Mouse (Mus musculus) megakaryocyte-erythroid progenitor cell, adult 5-6 weeks (primary cell): ENCODE measurements around the gene Ddhd1. TPM values are rescaled to one million over a fixed set of nuclear protein-coding genes. Genes with fewer than 3 reads are reported as not detected.

Experiments used
- ATAC-seq: replicated peaks from 2 replicates; pipeline ENCODE4 v1.8.0; 2016; ENCODE audit warnings: mild to moderate bottlenecking, inconsistent platforms; ENCODE audit not compliant: severe bottlenecking, poor library complexity, low FRiP score, low TSS enrichment
- total RNA-seq, 2 experiments: library from RNA; stranded (forward) in 1 of 2; stranded (reverse) in 1 of 2; fragments of 200-1000, 215-1000 nt in 1 of 2; fragments of >200 nt in 1 of 2; fragmentation: Nextera tagmentation in 1 of 2; gene quantifications; 2 replicates each; pipeline ENCODE4 v1.2.3; 2014 to 2017

Ddhd1 gene
- total RNA-seq, 2 experiments from 2014 or later = 25.5 to 42.8 TPM

GRCm38 (mm10) chr14:45647632-45648031, 10.3 kb downstream of the Ddhd1 start:
- ATAC-seq = no peak

- no peak for ATAC-seq
Measured at GRCm38 (mm10) chr14:45647175-45647574, 10.8 kb downstream of the Ddhd1 start.

DNA sequence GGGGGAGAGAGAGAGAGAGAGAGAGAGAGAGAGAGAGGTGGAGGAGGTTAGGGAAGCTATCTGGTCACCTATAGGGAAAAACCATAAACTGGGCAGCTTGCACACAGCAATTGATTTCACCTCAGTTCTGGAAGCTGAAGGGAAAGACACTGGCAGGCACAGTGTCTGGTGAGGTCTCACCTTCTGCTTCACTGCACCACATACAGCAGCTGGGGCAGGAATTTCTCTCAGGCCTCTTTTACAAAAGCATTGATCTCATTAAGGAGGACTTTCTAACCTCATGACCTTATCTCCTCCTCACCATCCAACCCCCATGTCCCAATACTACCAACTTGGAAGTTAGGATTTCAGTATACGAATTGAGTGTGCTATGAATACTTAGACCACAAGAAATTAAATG, 13.2 kb downstream of the Ddhd1 start:
- no peak for ATAC-seq

DNA sequence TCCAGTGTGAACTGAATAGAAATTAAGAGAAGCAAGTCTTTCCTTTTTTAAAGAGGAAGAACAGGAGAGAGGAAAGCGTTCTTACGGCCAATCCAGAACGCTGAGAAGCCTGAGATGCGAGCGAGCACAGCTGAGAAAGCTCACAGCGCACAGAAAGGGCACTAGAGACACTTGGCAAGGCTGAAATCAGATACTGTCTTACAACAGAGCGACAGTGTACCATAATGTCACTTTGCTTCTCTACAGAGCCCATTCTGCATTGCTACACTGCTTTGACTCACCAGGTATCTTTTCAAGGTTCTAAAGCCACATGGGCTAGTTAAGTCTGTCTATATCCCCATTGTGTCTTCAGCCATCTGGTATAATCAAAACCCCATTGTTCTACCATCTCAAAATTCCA, 13.7 kb downstream of the Ddhd1 start:
- no peak for ATAC-seq

DNA sequence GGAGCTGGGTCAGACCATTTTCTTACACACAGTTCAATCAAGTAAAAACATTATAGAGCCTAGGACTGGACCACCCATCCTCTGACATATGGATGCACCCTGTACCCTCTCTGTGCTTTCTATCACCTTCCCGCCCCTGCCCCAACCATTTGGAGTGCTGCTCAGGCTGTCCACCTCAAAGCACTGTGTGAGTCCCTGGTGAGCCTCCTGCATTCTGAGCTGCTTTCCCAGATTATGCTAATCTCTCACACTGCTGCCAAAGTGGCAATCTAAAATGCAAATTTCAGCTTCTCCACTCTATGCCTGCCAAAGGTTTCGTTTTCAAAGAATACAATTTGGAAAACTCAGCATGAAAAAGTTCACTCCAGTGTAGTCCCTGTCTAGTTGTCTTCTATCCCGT, 14.5 kb downstream of the Ddhd1 start:
- ATAC-seq = no peak

- no peak for ATAC-seq
Measured at GRCm38 (mm10) chr14:45642795-45643194, 15.1 kb downstream of the Ddhd1 start.

DNA sequence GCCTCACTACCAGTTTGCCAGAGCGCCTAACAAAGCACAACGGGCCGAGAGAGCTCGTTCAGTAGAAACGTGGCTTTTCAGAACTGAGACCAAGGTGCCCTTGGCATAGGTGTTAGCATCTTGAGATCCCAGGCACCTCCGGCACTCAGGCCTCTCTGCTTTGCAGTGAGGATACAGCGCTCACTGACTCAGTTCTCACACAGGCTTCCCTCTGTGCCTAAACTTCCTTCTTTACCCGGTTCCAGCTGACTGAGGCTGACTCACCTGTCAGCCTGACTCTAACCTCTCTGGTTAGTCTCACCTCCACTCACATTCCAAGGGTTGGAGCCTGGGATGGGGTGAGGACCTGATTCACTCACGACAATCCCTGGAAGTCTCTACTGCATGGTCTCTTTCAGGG, 15.7 kb downstream of the Ddhd1 start:
- ATAC-seq = no peak

DNA sequence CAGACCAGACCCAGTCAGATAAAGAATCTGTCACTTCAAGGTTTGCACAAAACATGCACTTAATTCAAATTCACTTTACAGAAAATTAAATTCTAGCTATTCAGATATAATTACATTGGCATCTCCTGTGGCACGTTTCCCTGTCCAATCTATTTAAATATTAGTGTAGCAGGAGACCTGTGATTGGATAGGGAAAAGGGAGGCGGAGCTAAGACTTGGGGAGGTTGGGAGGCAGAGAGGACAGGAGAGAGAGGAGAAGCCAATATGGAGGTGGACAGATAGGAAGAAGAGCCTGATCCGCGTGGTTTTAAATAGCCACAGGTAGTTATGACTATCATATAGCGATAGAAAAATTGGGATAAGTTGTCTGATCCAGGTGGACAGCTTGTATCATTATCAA, 19.2 kb downstream of the Ddhd1 start:
- ATAC-seq = peak; percentile 72

DNA sequence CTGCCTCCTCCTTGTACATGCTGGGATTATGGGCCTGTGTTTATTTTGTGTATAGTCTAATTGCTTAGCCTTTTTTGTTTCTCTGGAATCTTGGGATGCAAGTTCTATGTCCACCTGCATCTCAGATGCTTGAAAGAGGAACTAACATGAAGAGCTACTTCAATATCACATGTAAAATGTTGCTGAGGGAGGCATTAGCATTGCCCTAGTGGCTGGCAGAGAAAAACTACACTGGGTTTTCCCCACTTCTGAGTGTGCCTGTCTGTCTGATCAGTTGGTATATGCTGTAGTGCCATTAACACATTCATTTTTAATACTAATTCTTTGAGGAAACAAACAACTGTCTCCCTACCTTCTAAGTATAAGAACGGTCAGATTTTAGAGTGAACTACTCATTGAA, 22.4 kb downstream of the Ddhd1 start:
- no peak for ATAC-seq

GRCm38 (mm10) chr14:45632756-45633537, 25.0 kb downstream of the Ddhd1 start:
- no peak for ATAC-seq

GRCm38 (mm10) chr14:45630544-45630943, 27.4 kb downstream of the Ddhd1 start:
- ATAC-seq = peak; percentile 85

- 0 out of 2 replicates have a peak, but pooled peaks have one; percentile 24 for ATAC-seq
Measured at GRCm38 (mm10) chr14:45629938-45630337, 28.0 kb downstream of the Ddhd1 start.

DNA sequence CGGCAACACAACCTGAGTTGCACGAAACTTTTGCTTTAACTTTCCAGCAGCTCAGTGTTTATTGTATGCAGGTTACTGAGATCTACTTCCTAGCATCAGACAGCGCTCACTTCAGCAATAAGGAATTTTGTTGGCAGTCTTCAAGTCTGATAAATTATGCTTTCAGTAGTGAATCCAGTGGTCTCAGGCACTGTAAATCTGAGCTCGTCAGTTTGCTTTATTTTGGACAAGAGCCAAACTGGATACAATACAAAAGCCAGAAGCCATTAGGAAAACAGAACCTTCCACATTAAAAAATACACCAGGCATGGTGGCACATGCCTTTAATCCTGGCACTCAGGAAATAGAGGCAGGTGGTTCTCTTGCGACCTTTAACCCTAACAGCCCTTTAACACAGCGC, 39.6 kb downstream of the Ddhd1 start:
- no peak for ATAC-seq

GRCm38 (mm10) chr14:45616526-45616925, 41.4 kb downstream of the Ddhd1 start:
- no peak for ATAC-seq

DNA sequence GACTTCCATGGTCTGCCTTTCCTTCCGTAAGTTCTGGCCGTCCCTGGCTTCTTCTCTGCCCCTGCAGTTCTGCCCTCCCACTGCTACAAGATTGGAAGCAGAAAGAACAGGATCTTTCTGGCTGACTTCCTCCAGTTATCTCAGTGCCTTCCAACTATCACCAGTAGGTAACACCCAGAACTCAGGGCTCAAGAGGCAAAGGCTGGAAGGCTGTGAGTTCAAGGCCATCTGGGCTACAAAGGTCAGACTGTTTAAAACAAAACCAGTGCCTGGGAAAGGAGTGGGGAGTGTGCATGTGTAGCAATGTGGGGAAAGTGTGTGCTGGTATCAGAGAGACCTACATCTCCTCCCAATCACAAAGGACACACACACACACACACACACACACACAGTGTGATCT, 42.2 kb downstream of the Ddhd1 start:
- ATAC-seq = no peak

- no peak for ATAC-seq
Measured at GRCm38 (mm10) chr14:45614822-45615221, 43.1 kb downstream of the Ddhd1 start.

- no peak for ATAC-seq
Measured at GRCm38 (mm10) chr14:45614406-45614805, 43.5 kb downstream of the Ddhd1 start.

DNA sequence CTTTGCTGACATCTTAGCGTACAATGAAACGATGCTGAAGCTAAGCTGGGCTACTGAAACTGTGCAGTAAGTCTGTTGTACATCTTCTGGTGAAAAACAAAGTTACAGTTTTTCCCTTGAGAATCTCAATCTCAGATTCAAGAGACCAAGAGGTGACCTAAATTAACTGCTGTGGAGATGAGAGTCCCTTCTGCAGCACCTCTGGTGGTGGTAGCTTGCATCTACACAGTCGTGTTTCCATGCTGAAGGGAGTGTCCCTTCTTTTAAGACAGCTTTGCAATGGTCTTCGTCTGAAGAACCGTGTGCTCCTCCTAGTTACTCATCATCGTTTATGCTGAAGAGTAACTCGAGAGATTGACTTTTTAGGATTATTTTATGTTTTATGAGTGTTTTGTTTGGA, 46.3 kb downstream of the Ddhd1 start:
- ATAC-seq = no peak

DNA sequence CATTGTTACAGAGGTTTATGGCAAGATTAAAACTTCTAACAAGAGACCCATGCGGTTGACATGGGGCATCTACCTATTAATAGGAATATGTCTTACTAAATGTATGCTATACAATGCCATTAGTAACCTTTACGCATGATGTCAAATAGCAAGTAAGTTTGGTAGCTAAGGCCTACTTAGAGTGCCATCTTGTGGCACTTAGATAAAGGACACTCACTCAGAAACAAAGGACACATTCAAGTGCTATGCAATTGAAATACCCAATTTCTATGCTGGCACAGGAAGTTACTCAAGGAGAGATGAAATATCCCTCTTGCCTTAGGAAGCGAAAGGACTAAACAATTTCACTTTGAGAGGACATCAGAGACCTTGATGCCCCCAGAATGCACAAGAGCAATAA, 55.9 kb downstream of the Ddhd1 start:
- ATAC-seq = 0 out of 2 replicates have a peak, but pooled peaks have one; percentile 44

- no peak for ATAC-seq
Measured at GRCm38 (mm10) chr14:45600587-45600986, 57.4 kb downstream of the Ddhd1 start.

- ATAC-seq = no peak
Measured at GRCm38 (mm10) chr14:45597855-45598254, 60.1 kb downstream of the Ddhd1 start.

- ATAC-seq = no peak
Measured at GRCm38 (mm10) chr14:45593261-45593660, 64.7 kb downstream of the Ddhd1 start.
